Mouse (Mus musculus) lung, embryonic 16.5 days (tissue): Measurements from ENCODE around the gene Adamtsl1. TPM values are rescaled to one million over a fixed set of nuclear protein-coding genes. Genes with fewer than 3 reads are reported as not detected.
A peak's percentile ranks its signal among the peaks of the same experiment; 100 is the strongest.

Experiments used
- ATAC-seq: fragments of 200-750 bp; cut with Nextera tagmentation; 2 replicates; pipeline ENCODE4 v1.8.0; 2017; ENCODE audit warnings: low read depth, mild to moderate bottlenecking, moderate library complexity
- H3K27ac ChIP-seq: fragments of 300-500 bp; sonication (generic); 2 replicates; pipeline ENCODE4 v1.5.1; 2014; ENCODE audit warnings: mild to moderate bottlenecking, control low read depth, low read length
- H3K27me3 ChIP-seq: fragments of 300-500 bp; sonication (generic); 2 replicates; pipeline ENCODE4 v1.6.1; 2014; ENCODE audit warnings: low read depth, low read length, mixed read lengths; ENCODE audit not compliant: control insufficient read depth, insufficient read depth
- H3K36me3 ChIP-seq: fragments of 300-500 bp; sonication (generic); 2 replicates; pipeline ENCODE4 v1.6.1; 2014; ENCODE audit warnings: low read length; ENCODE audit not compliant: control insufficient read depth, insufficient read depth
- H3K4me1 ChIP-seq: fragments of 300-500 bp; sonication (generic); replicated peaks from 2 replicates; pipeline ENCODE4 v1.6.1; 2014; ENCODE audit warnings: low read length, mixed read lengths; ENCODE audit not compliant: control insufficient read depth, insufficient read depth
- H3K4me2 ChIP-seq: fragments of 300-500 bp; sonication (generic); 2 replicates; pipeline ENCODE4 v1.6.1; 2014; ENCODE audit warnings: low read depth, low read length, control low read depth
- H3K4me3 ChIP-seq: fragments of 300-500 bp; sonication (generic); 2 replicates; pipeline ENCODE4 v1.5.1; 2014; ENCODE audit warnings: mild to moderate bottlenecking, low read length, control low read depth
- H3K9ac ChIP-seq: fragments of 300-500 bp; sonication (generic); 2 replicates; pipeline ENCODE4 v1.6.1; 2014; ENCODE audit warnings: low read length, control low read depth
- H3K9me3 ChIP-seq: fragments of 300-500 bp; sonication (generic); 2 replicates; pipeline ENCODE4 v1.6.1; 2016; ENCODE audit warnings: low read length; ENCODE audit not compliant: control insufficient read depth
- WGBS: fragments of 180-500 bp; shearing (Covaris S2); extraction: QIAGEN DNeasy Blood & Tissue Kit; methylation state at CpG from one replicate; pipeline ENCODE4 v1.1.7; 2014; 5-methylcytosine and 5-hydroxymethylcytosine counted together
- polyA plus RNA-seq: library from polyadenylated mRNA; unstranded; fragments of >200 nt; fragmentation: Nextera tagmentation; extraction: Ambion mirVana; gene quantifications from 2 replicates; pipeline ENCODE4 v1.2.1, GENCODE M21; 2015

Gene Adamtsl1
- polyA plus RNA-seq, 1 experiment from 2014 or later, result 16.9 TPM

DNA sequence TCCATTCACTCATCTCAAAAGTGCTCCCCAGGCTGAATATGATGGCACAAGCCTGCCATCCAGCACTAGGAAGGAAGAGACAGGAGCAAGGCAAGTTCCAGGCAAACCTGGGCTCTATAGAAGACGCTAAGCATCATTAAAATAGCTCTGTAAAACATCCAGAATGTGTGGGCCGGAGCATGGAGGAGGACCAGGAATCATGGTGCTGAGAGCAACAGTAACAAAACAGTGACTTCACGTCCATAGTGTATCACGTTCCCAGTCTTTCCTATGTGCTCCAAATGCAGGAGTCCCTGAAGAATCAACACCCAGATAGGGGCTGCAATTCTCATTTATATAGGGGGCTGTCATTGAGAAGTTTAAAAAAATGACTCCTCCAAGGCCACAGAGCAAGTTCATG is 839.6 kb downstream of the Adamtsl1 start:
- Histone ChIP-seq H3K4me3 (no peak overlapping the region), H3K9ac (no peak overlapping the region), H3K4me2 (no peak overlapping the region), H3K36me3 (no peaks in the 10 kb centered on the region), H3K27me3 (no peaks in the 10 kb centered on the region), H3K4me1 (no peaks in the 10 kb centered on the region), H3K9me3 (no peaks in the 10 kb centered on the region), H3K27ac (no peak overlapping the region)
- ATAC-seq, result no peak
- WGBS, result 90% methylated on average over 4 of the region's 4 CpGs

DNA sequence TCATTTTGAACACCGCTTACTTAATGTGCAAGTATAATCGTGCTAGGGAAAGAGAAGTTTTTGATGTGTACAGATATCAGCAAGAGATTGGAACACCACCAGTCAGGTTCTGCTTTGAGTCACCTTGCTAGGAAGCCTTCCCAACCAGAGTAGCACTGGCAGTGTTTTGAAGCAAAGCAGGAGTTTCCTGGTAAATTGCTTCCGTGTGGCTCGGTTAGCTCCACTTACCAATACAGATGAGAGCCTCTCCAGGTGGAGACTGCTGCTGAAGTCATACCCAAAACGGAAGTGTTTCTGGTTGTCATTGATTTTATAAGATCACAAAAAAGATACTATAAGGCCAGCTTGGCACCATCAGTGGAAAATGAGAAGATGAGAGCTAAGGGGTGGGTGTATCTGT is 845.4 kb downstream of the Adamtsl1 start:
- no peaks in the 10 kb centered on the region for H3K36me3 ChIP-seq
- no peaks in the 10 kb centered on the region for H3K27me3 ChIP-seq
- ATAC-seq, result no peak
- no peak overlapping the region for H3K4me2 ChIP-seq
- no peak overlapping the region for H3K9ac ChIP-seq
- H3K27ac ChIP-seq, result no peak overlapping the region
- WGBS, result 81% methylated on average over 5 of the region's 5 CpGs
- H3K4me1 ChIP-seq, result no peaks in the 10 kb centered on the region
- H3K4me3 ChIP-seq, result no peak overlapping the region
- H3K9me3 ChIP-seq, result no peaks in the 10 kb centered on the region

DNA sequence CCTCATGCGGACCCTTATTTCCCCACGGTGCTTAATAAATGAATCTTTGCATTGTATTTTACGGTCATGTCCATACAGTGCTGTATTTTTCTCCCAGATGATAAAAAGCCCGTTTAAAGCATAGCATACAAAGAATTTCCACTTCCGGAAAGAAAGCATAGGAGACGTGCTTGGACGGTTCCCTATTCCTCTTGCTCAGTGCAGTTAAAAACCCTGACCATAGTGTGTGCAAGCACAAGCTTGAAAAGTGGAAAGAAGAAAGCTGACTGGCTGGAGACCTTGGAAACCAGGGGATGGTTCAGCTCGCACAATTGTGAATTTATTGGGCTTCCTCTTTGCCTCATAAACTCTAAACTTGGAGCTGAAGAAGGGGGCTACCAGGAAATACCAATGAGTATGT is 855.1 kb downstream of the Adamtsl1 start:
- no peak overlapping the region for H3K4me2 ChIP-seq
- H3K9ac ChIP-seq, result no peak overlapping the region
- ATAC-seq, result no peak
- H3K4me1 ChIP-seq, result no peaks in the 10 kb centered on the region
- whole genome bisulfite sequencing, result 75% methylated on average over 8 of the region's 8 CpGs
- H3K27ac ChIP-seq, result no peak overlapping the region
- H3K4me3 ChIP-seq, result no peak overlapping the region
- H3K27me3 ChIP-seq, result no peaks in the 10 kb centered on the region
- no peaks in the 10 kb centered on the region for H3K9me3 ChIP-seq
- H3K36me3 ChIP-seq, result no peaks in the 10 kb centered on the region

DNA sequence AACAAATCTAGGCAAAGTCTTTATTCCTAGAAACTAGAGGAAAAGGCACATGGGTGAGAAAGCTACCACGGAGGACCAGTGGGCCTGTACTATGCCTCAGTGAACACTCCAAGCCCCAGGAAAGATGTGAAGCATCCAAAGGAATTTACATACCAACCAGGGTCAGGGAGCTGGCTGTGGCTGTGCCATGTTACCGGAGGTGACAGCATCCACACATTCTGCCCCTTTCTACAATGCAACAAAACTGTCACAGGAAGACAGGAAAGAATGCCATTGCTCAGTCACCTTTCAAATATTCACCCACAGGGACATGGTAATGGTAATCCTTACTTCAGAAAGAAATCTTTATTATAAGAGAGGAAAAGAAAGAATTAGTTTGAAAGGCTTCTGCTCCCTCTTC is 859.2 kb downstream of the Adamtsl1 start:
- Histone ChIP-seq H3K27ac (no peak overlapping the region), H3K36me3 (no peaks in the 10 kb centered on the region), H3K4me3 (no peak overlapping the region), H3K4me1 (no peaks in the 10 kb centered on the region), H3K9me3 (no peaks in the 10 kb centered on the region), H3K27me3 (no peaks in the 10 kb centered on the region), H3K9ac (no peak overlapping the region), H3K4me2 (no peak overlapping the region)
- 67% methylated on average over 2 of the region's 2 CpGs for WGBS
- no peak for ATAC-seq

DNA sequence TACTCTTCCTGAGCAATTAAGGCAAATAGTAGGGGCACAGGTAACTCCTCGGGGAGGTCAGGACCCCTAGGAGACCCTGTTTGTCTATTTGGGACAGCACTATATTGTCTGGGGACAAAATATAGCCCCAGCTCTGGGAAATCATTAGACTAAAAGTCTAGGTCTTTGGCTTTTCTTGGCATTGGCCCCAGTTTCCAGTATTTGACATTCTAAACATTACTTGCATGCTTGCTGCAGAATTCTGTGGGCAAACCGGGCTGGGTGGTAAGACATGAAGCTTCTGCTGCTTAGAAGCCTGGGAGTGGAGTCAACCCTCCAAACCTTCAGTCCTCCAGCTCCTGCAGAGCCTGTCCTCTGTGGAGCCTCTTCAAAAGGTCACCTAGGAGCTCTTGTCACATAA is 869.2 kb downstream of the Adamtsl1 start:
- no peak overlapping the region for H3K4me3 ChIP-seq
- no peaks in the 10 kb centered on the region for H3K9me3 ChIP-seq
- no peak overlapping the region for H3K9ac ChIP-seq
- peak; percentile 72 for ATAC-seq
- WGBS, result 40% methylated on average over 2 of the region's 2 CpGs
- H3K4me2 ChIP-seq, result no peak overlapping the region
- H3K4me1 ChIP-seq, result peaks cover 7% of the 10 kb centered on the region; the same call in 1 of the 2 replicates
- H3K36me3 ChIP-seq, result no peaks in the 10 kb centered on the region
- H3K27ac ChIP-seq, result no peak overlapping the region
- H3K27me3 ChIP-seq, result no peaks in the 10 kb centered on the region

DNA sequence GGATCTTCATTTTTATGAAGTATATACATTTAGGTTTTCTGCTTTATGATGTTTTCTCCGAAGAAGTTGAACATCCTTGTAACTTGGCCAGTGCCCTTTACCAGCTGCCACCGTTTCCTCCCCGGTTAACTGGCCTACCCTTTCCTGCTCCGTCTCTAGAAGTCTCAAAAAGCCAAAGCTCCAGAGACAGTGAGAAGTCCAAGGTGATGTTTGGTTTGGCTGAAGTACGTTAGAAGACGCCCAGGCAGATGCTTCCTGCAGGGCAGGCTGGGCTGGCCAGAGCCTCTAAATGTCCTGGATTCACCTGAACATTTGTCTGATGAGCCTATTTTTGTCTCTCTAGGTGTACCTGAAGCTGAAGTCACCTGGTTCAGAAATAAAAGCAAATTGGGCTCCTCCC is 871.1 kb downstream of the Adamtsl1 start:
- no peak overlapping the region for H3K4me2 ChIP-seq
- no peaks in the 10 kb centered on the region for H3K36me3 ChIP-seq
- H3K9ac ChIP-seq, result no peak overlapping the region
- 84% methylated on average over 6 of the region's 6 CpGs for WGBS
- H3K4me3 ChIP-seq, result no peak overlapping the region
- ATAC-seq, result no peak
- H3K27me3 ChIP-seq, result no peaks in the 10 kb centered on the region
- peaks cover 7% of the 10 kb centered on the region; the same call in 1 of the 2 replicates for H3K4me1 ChIP-seq
- H3K9me3 ChIP-seq, result no peaks in the 10 kb centered on the region
- no peak overlapping the region for H3K27ac ChIP-seq

DNA sequence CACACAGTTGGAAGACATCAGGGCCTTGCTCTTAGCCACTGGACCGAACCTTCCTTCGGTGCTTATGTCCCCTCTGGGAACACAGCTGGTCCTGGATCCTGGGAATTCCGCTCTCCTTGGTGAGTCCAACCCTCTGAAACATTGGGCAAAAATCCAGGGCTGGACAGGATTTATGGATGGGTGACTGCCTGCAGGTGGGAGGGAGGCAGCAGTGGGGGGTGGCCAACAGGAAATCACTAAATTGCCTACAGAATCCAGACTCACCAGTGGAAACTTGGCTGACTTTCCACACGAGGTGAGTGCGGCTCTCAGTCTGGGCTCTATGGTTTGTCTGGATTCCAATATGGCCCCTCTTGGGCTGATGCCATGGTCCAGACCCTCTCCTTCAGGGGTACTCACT is 874.5 kb downstream of the Adamtsl1 start:
- no peak overlapping the region for H3K27ac ChIP-seq
- no peaks in the 10 kb centered on the region for H3K27me3 ChIP-seq
- no peak overlapping the region for H3K4me3 ChIP-seq
- H3K4me1 ChIP-seq, result no peaks in the 10 kb centered on the region
- ATAC-seq, result no peak
- 80% methylated on average over 5 of the region's 5 CpGs for WGBS
- H3K4me2 ChIP-seq, result no peak overlapping the region
- no peak overlapping the region for H3K9ac ChIP-seq
- H3K36me3 ChIP-seq, result no peaks in the 10 kb centered on the region
- H3K9me3 ChIP-seq, result no peaks in the 10 kb centered on the region

DNA sequence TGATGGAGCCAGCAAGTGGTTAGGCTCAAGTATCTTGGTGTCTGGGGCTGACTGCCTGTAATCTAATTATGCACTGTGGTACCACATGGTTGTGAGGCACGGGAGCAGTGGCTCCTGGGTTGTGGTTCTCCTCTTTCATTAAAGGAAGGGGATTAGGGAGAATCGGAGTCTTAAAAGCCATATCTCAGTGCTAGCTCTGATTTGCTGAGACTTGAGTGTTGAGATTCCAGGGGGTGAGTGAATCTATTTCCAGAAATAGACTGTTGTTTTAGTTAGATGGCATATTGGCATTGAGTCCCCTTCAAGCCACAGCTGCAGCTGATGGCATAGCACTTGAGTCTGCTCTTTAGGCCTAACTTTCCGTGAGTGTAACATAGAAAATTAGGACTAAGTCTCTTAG is 877.2 kb downstream of the Adamtsl1 start:
- 56% methylated on average over 3 of the region's 3 CpGs for WGBS
- no peak overlapping the region for H3K9ac ChIP-seq
- H3K27me3 ChIP-seq, result no peaks in the 10 kb centered on the region
- H3K9me3 ChIP-seq, result no peaks in the 10 kb centered on the region
- H3K4me2 ChIP-seq, result no peak overlapping the region
- no peaks in the 10 kb centered on the region for H3K4me1 ChIP-seq
- ATAC-seq, result no peak
- H3K27ac ChIP-seq, result no peak overlapping the region
- H3K4me3 ChIP-seq, result no peak overlapping the region
- H3K36me3 ChIP-seq, result no peaks in the 10 kb centered on the region

DNA sequence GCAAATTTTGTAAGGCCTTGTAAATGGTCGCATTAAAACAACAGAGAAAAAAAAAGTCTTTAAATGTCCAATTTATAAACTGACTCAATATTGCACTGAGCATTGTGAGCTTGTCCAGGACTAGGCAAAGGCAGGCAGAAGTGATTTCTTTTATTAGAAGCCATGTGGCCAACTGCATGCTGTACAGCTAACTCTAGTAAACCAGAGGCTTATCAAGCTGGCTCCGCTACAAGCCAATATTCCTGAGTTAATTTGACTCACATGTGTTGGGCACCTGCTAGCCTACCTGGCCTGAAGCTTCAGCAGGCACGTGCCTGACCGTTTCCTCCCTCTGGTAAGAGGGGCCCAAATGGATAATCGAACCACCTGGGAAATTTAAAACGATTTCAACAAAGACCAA is 881.7 kb downstream of the Adamtsl1 start:
- Histone ChIP-seq H3K4me2 (no peak overlapping the region), H3K4me1 (no peaks in the 10 kb centered on the region), H3K27ac (no peak overlapping the region), H3K36me3 (no peaks in the 10 kb centered on the region), H3K4me3 (no peak overlapping the region), H3K9me3 (no peaks in the 10 kb centered on the region), H3K27me3 (no peaks in the 10 kb centered on the region), H3K9ac (no peak overlapping the region)
- ATAC-seq, result no peak
- 79% methylated on average over 6 of the region's 6 CpGs for WGBS

DNA sequence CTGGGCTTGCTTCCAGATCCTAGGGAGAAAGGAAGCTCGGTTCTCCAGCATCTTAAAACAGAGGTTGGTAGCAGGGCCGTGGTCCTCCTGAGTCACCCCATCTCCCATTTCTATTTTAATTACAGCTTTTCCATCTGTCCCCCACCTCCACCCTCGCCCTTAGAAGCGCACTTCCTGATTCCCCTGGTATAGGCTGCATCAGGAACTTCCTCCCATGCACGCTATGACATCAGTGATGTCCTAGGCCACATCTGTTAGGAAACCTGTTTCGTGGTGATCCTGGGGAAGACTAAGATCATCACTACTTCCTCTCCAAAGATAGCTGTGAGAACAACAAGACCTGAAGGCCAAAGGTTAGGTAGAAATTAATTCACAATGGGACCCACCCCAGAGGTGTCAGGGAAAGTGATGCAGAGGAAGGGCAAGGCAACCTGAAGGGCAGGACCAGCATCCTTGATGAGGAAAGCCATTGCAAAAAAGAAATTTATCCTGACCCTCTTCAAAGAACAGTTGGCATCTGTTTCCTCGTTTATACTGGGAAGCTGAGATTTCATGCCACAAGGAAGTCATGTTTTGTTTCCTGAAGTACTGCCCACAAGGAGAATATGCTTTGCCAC is 882.8 kb downstream of the Adamtsl1 start:
- no peak overlapping the region for H3K27ac ChIP-seq
- no peak overlapping the region for H3K4me2 ChIP-seq

More for the DNA sequence above, 882.8 kb downstream of the Adamtsl1 start:
- ATAC-seq, result no peak
- Histone ChIP-seq H3K27me3 (no peaks in the 10 kb centered on the region), H3K9ac (no peak overlapping the region), H3K36me3 (no peaks in the 10 kb centered on the region), H3K4me1 (no peaks in the 10 kb centered on the region), H3K4me3 (no peak overlapping the region), H3K9me3 (no peaks in the 10 kb centered on the region)
- 61% methylated on average over 7 of the region's 7 CpGs for WGBS
